Mouse (Mus musculus) gastrocnemius, adult 2 months (tissue): ENCODE results near the gene Nat8. TPM values are rescaled to one million over a fixed set of nuclear protein-coding genes. Genes with fewer than 3 reads are reported as not detected.
A peak's percentile ranks its signal among the peaks of the same experiment; 100 is the strongest.
"Not testable (repeated sequence)": the region's sequence is repeated elsewhere in the genome, so short reads cannot be mapped to it uniquely, and the experiment has no call there.

Source experiments
- DNase-seq: peaks from one replicate; pipeline ENCODE4 v3.0.0; 2022
- H3K27ac ChIP-seq: fragments of 200-600 bp; 2 replicates; pipeline ENCODE4 v1.8.1; 2022; ENCODE audit warnings: mild to moderate bottlenecking
- H3K4me3 ChIP-seq: fragments of 200-600 bp; 2 replicates; pipeline ENCODE4 v1.8.1; 2022; ENCODE audit warnings: mild to moderate bottlenecking, moderate library complexity
- CTCF ChIP-seq: fragments of 200-600 bp; IDR thresholded peaks from 2 replicates; pipeline ENCODE4 v1.8.1; 2022; ENCODE audit warnings: antibody characterized with exemption, mild to moderate bottlenecking, moderate library complexity
- intact Hi-C: fragments of 180-260 bp; cut with DNase I; formaldehyde crosslinking; loops from one replicate; pipeline ENCODE4 v1.15.1; 2025
- total RNA-seq, 2 experiments: library from RNA; stranded (reverse); gene quantifications; 2 replicates each; pipeline ENCODE4 v1.2.3; 2021

The Nat8 gene
- total RNA-seq, 2 experiments from 2014 or later = not detected

DNA sequence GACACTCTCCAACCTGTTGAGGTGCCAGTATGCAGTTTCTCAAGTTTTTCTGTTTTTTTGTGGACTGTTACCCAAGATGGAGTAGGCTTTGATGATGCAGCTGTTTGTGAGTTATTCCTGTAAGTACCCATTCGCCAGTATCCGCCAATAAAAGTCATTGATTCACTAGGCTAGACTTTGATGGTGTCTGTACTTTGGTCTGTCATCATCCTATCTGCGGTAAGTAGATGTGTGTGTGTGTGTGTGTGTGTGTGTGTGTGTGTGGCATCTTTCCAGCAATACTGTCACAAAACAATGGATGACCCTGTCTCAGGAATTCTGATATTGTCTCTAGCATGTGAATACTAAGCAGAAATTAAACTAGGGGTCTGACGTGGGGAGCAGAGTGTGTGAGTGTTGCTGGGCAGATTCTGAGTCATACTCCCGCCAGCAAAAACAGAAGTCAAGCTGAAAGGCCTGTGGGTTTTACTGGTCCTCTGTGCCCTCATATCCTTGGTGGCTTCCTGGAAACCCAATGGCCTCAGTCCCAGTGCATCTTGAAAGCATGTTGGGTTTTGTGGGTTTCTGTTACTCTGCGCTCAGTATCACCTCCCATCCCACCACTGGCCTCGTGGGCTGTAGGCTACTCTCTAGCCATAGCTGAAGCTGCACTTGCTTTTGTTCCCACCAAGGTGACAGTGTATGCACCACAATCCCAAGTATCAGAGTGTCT is 19.3 kb upstream of the Nat8 start:
- no peak overlapping the region for H3K4me3 ChIP-seq
- TF ChIP-seq CTCF = no peak
- intact Hi-C loops = no loop called here

DNA sequence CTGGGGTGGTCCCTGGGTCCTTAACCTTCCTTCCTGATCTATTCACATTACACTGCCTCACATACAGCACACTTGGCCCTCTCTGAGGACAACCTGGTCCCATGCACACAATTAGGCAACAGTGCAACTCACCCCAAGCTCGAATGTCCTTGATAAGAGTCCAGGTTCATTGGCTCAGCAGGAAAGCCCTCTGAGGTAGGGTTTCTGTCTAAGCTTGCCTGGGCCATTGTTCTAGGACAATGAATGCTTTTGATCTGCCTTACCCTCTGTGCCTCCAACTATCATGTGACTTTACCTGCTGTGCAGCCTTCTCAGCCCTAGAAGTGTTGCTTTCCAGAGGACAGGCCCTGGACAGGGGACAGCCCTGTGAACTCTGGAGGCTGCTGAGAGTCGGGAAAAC is 17.4 kb upstream of the Nat8 start:
- intact Hi-C loops = no loop called here
- no peak overlapping the region for H3K27ac ChIP-seq
- no peak for DNase-seq
- TF ChIP-seq CTCF = no peak
- H3K4me3 ChIP-seq = no peak overlapping the region

More for the DNA sequence above, 19.3 kb upstream of the Nat8 start:
- DNase-seq = no peak
- H3K27ac ChIP-seq = no peak overlapping the region

DNA sequence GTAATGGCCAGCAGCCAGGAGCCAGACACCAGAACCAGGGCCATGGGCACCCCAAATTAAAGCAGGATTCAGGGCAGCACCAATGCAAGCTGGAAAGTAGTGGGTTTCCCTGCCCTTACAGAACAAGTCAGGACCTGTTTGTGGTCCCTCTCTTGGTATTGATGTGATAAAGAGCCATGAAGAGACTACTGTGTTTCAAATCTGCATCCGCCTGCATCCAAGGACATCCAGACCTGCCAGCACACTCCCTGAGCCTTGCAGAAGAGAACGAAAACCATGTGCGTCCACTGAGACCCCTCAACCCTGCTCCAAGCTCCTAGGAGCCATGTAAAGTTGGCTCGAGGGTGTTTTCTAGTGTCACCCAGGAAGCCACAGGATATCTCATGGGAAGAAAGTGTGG is 16.3 kb upstream of the Nat8 start:
- H3K4me3 ChIP-seq = no peak overlapping the region
- DNase-seq = no peak
- H3K27ac ChIP-seq = no peak overlapping the region
- no peak for TF ChIP-seq CTCF
- intact Hi-C loops = no loop called here

DNA sequence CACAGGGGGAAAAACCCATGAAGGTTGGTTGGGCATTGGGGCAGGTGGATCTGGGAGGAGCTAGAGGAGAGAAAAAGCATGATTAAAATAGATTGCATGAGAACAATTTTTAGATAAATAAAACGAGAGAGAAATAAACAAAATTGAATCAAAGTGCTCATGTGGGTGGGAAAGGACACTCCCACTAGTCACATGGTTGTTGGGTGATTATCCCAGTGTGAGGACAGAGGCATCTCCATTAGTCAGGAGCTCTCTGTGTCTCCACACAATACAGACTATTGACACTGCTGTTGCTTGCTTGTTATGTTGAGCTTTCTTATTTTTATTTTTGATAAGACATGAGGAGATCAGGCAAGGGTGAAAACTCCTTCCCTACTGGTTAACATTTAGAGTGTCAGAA is 15.0 kb upstream of the Nat8 start:
- no peak overlapping the region for H3K4me3 ChIP-seq
- intact Hi-C loops = no loop called here
- no peak overlapping the region for H3K27ac ChIP-seq
- no peak for DNase-seq
- no peak for TF ChIP-seq CTCF

DNA sequence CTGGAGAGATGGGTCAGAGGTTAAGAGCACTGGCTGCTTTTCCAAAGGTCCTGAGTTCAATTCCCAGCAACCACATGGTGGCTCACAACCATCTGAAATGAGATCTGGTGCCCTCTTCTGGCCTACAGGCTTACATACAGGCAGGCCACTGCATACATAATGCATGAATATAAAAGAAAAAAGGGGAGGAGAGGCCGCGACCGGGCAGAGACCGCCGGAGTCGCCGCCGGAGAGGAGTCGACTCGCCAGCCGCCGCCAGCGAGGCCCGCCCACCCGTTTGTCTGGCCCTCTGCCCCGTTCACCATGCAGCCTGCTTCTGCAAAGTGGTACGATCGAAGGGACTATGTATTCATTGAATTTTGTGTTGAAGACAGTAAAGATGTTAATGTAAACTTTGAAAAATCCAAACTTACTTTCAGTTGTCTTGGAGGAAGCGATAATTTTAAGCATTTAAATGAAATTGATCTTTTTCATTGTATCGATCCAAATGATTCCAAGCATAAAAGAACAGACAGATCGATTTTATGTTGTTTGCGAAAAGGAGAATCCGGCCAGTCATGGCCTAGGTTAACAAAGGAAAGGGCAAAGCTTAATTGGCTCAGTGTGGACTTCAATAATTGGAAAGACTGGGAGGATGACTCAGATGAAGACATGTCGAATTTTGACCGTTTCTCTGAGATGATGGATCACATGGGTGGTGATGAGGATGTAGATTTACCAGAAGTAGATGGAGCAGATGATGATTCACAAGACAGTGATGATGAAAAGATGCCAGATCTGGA is 12.0 kb upstream of the Nat8 start:
- DNase-seq, H3K4me3 ChIP-seq, intact Hi-C loops, H3K27ac ChIP-seq: not testable (repeated sequence)

DNA sequence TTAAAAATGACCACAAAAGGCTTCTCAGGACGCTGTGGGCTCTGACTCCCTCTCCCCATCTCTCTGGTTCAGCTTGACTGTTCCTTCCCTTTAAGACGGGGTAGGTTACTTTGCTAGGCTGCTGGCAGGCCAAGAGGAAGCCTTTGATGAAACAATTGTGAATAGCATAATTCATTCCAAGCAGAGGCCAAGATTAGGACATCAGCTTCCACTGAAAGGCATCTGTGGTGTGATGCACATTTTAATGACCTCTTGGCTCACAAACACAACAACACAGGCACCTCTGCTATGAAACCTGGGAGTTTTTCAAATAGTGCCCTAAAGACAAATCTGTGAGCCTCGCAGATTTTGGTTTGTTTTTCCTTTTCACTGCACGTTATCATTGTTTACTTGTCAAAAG is 8.1 kb upstream of the Nat8 start:
- intact Hi-C loops = loop anchor here (5.0 to 10.0 kb wide), 2 partner anchors 57 to 165 kb away; no protein-coding TSS in a partner anchor
- Histone ChIP-seq H3K27ac (no peak overlapping the region), H3K4me3 (no peak overlapping the region)
- TF ChIP-seq CTCF = no peak
- no peak for DNase-seq

DNA sequence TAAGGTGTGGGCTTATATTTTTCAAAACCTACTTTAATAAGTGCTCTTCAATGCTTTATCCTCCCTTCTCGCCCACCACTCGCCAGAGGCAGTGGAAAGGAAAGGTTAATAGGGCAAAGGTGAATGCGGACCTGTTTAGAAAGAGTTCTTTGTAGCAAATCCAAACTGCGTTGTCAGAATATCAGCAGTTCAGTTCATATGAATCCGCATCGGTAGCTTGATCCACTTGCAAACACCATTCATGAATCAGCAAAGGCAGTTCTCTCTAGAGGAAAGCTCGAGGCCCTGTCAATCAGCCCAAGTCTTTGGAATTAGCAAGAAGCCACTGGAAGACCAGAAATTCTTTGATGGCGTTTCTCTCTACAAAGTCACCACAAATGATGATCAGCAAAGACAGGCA is 6.8 kb upstream of the Nat8 start:
- no peak overlapping the region for H3K27ac ChIP-seq
- TF ChIP-seq CTCF = no peak
- H3K4me3 ChIP-seq = no peak overlapping the region
- intact Hi-C loops = loop anchor here (5.0 to 10.0 kb wide), 2 partner anchors 59 to 166 kb away; no protein-coding TSS in a partner anchor
- no peak for DNase-seq

DNA sequence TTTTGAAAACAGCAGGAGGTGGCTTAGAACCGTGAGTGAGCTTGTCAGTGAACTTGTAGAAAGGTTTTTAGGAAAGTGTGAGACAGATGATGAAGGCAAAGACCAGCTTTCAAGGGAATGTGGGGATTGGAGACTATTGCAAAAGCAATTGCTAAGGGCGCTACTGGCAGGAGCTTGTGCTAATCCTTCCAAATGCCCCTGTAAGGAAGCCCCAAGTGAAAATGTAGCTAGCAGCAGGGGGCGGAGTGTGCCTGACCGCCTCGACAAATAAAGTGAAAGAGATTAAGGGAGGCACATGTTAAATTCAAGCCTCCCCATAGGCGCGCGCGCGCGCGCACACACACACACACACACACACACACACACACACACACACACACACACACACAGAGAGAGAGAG is 5.4 kb upstream of the Nat8 start:
- peak; percentile 20; the same call in 1 of the 2 replicates for TF ChIP-seq CTCF

DNA sequence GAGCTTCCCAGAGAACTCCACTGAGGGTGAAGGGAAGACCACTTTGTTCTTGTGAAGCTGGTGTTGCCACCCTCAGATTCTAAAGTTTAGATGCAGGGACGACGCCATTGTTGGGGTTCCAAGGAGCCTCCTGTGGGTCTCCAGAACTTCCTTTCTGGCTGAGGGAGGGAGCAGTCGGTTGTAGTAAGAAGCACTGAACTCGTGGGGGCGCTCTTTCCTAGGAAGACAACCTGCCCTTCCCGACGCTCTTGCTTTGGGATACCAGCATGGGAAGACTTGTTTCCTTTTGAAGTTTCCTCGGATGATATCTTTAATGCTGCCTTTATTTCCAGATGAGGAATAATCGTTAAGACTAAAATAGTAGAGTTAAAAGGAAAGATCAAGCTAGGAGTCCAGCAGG is 4.9 kb upstream of the Nat8 start:
- peak overlapping the region; percentile 4 for H3K4me3 ChIP-seq
- intact Hi-C loops = loop anchor here (5.0 to 10.0 kb wide), 2 partner anchors 60 to 168 kb away; no protein-coding TSS in a partner anchor
- DNase-seq = peak; percentile 67
- H3K27ac ChIP-seq = not testable (repeated sequence)
- TF ChIP-seq CTCF = peak; percentile 59

More for the DNA sequence above, 5.4 kb upstream of the Nat8 start:
- intact Hi-C loops = loop anchor here (5.0 to 10.0 kb wide), 2 partner anchors 60 to 167 kb away; no protein-coding TSS in a partner anchor
- H3K4me3 ChIP-seq = peak overlapping the region; percentile 4
- not testable (repeated sequence) for H3K27ac ChIP-seq
- DNase-seq = peak; percentile 27

DNA sequence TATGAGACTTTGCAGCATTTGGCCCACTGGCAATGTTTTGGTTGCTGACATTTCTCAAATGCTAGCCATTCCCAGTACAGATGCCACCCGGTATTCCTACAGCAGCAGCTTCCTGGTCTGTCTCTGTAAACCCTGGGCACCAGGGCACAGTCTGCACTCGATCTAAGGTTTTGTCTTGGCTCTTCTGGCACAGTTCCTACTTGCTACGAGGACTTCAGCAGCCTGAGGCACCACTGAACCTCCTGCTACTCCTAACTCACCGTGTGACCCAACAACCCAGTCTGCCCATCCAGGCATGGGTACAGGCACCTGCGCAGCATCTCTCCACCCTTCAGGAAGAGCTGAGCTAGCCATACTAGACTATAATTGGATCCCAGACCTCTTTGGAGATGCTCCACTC is 4.2 kb upstream of the Nat8 start:
- not testable (repeated sequence) for H3K27ac ChIP-seq, H3K4me3 ChIP-seq, DNase-seq
- intact Hi-C loops = loop anchor here (5.0 to 10.0 kb wide), 2 partner anchors 61 to 169 kb away; no protein-coding TSS in a partner anchor

DNA sequence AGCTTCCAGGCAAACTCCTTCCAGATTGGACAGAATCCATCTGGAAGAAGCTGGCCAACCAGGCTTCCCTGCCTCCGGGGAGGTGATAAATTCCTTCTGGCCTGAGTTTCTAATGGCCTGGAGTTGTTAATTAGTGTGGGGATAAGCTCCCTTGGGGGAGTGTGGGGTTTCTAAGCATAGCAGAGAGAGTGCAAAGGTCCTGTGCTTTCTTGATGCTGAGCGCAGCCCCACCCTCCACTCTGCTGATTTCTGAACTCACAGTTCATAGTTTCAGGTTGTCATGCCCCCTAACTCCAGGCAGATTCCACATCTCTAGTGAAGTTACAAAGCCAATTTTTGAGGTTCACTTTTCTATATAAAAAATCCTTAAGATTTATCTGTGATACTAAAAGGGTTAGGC is 3.2 kb upstream of the Nat8 start:
- DNase-seq, H3K27ac ChIP-seq, H3K4me3 ChIP-seq: not testable (repeated sequence)
- intact Hi-C loops = loop anchor here (5.0 to 10.0 kb wide), 2 partner anchors 62 to 170 kb away; no protein-coding TSS in a partner anchor

DNA sequence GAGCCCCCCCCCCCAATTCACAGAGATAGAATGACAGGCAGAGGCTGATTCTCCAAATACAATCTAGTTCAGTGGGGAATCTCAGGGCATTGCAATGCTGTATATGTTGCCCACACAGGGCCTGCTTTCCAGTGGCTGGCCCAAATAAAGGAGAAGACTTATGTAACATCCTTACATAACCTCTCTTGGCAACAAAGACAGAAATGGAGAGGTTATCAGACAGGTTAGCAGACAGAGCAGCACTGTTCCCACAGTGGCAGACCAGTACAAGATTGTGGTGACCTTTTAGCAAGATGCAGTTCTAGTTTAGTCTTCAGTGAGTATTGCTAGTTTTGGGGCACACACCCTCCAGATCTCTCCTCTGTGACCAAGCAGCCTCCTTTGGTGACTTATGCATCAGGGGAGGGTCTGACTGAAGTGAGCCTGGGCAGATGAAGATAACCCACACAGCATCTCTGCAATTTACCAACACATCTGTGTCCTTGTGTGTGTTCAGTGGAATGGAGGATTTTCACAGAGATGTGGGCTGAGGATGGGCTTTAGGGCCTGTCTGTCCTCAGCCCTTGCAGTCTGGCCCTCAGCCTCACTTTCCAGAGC is 2.7 kb upstream of the Nat8 start:
- H3K4me3 ChIP-seq, DNase-seq, H3K27ac ChIP-seq: not testable (repeated sequence)
- intact Hi-C loops = loop anchor here (5.0 to 10.0 kb wide), 2 partner anchors 63 to 170 kb away; no protein-coding TSS in a partner anchor

DNA sequence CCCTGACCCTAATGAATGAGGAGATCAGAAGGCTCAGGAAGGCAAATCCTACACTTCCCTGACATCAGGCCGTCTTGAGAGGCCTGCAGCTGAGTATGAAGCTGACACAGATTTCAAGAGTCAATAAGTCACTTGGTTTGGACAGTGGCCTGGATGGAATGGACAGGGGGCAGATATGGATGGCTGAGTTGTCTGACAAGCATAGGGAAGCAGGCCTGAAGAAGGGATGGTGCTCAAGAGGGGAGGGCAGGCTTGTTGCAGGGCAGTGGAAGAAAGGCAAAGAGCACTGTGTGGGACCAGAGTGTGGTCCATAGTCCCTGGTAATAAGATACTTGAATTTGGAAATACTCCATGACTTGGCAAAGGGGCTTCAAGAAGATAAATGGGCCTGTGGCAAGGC is 2.4 kb downstream of the Nat8 start:
- H3K4me3 ChIP-seq = no peak overlapping the region
- no peak for TF ChIP-seq CTCF
- H3K27ac ChIP-seq = no peak overlapping the region
- DNase-seq = no peak
- intact Hi-C loops = no loop called here
